Mouse (Mus musculus): Measurements from ENCODE around the gene Tango6.

The Tango6 gene

GRCm38 (mm10) chr8:106682971-106683668, at the start of gene Tango6:
Gene Tango6, plus strand, starts transcription at chr8:106683068.
- peak; percentile 86 to 88 for DNase-seq

GRCm38 (mm10) chr8:106633361-106634158, 49.3 kb upstream of the Tango6 start:
- no peak for DNase-seq

GRCm38 (mm10) chr8:106635284-106635683, 47.6 kb upstream of the Tango6 start:
- no peak for DNase-seq

GRCm38 (mm10) chr8:106637446-106637845, 45.4 kb upstream of the Tango6 start:
- DNase-seq, result no peak

- DNase-seq, result no peak
Observed at GRCm38 (mm10) chr8:106638768-106639295, 44.0 kb upstream of the Tango6 start.

- no peak for DNase-seq
Observed at GRCm38 (mm10) chr8:106640212-106640611, 42.7 kb upstream of the Tango6 start.

- DNase-seq, result no peak
Observed at GRCm38 (mm10) chr8:106640921-106641320, 41.9 kb upstream of the Tango6 start.

GRCm38 (mm10) chr8:106642172-106642571, 40.7 kb upstream of the Tango6 start:
- no peak for DNase-seq

- no peak for DNase-seq
Observed at GRCm38 (mm10) chr8:106643100-106643499, 39.8 kb upstream of the Tango6 start.

GRCm38 (mm10) chr8:106644957-106645356, 37.9 kb upstream of the Tango6 start:
- no peak for DNase-seq

GRCm38 (mm10) chr8:106646153-106646552, 36.7 kb upstream of the Tango6 start:
- no peak for DNase-seq

- DNase-seq, result peak; percentile 73 to 79
Observed at GRCm38 (mm10) chr8:106646731-106647130, 36.1 kb upstream of the Tango6 start.

GRCm38 (mm10) chr8:106647387-106647786, 35.5 kb upstream of the Tango6 start:
- peak; percentile 77 to 85 for DNase-seq

- no peak for DNase-seq
Observed at GRCm38 (mm10) chr8:106648421-106648820, 34.4 kb upstream of the Tango6 start.

- no peak for DNase-seq
Observed at GRCm38 (mm10) chr8:106651994-106652393, 30.9 kb upstream of the Tango6 start.

- no peak for DNase-seq
Observed at GRCm38 (mm10) chr8:106656046-106656445, 26.8 kb upstream of the Tango6 start.

GRCm38 (mm10) chr8:106672786-106673185, 10.1 kb upstream of the Tango6 start:
- no peak for DNase-seq

- DNase-seq, result no peak
Observed at GRCm38 (mm10) chr8:106674318-106674717, 8.6 kb upstream of the Tango6 start.

- DNase-seq, result no peak
Observed at GRCm38 (mm10) chr8:106674894-106675293, 8.0 kb upstream of the Tango6 start.

GRCm38 (mm10) chr8:106684387-106684786, 1.5 kb downstream of the Tango6 start:
- no peak for DNase-seq

- no peak for DNase-seq
Observed at GRCm38 (mm10) chr8:106687479-106687878, 4.6 kb downstream of the Tango6 start.

GRCm38 (mm10) chr8:106697748-106698248, 14.9 kb downstream of the Tango6 start:
- no peak for DNase-seq

- peak; percentile 38 to 48 for DNase-seq
Observed at GRCm38 (mm10) chr8:106699588-106699987, 16.7 kb downstream of the Tango6 start.

GRCm38 (mm10) chr8:106700131-106700530, 17.3 kb downstream of the Tango6 start:
- no peak for DNase-seq

All from lung, adult 18-20 months (tissue).